Mouse (Mus musculus) thymus, postnatal 14 days (tissue): ENCODE measurements around the gene Npas3.

Source experiments
- DNase-seq: peaks from one replicate; pipeline ENCODE4 v3.0.0; 2021

The Npas3 gene

GRCm38 (mm10) chr12:53421701-53422100, 173.2 kb downstream of the Npas3 start:
- DNase-seq = no peak

GRCm38 (mm10) chr12:53423631-53424030, 175.2 kb downstream of the Npas3 start:
- no peak for DNase-seq

- no peak for DNase-seq
These were observed 177.5 kb downstream of the Npas3 start for GRCm38 (mm10) chr12:53426006-53426405.

GRCm38 (mm10) chr12:53427153-53427552, 178.7 kb downstream of the Npas3 start:
- no peak for DNase-seq

GRCm38 (mm10) chr12:53442029-53442428, 193.6 kb downstream of the Npas3 start:
- no peak for DNase-seq

- no peak for DNase-seq
These were observed 199.0 kb downstream of the Npas3 start for GRCm38 (mm10) chr12:53447469-53447868.

- DNase-seq = no peak
These were observed 199.6 kb downstream of the Npas3 start for GRCm38 (mm10) chr12:53448040-53448439.

GRCm38 (mm10) chr12:53467549-53467948, 219.1 kb downstream of the Npas3 start:
- no peak for DNase-seq

- no peak for DNase-seq
These were observed 226.0 kb downstream of the Npas3 start for GRCm38 (mm10) chr12:53474486-53474885.

- no peak for DNase-seq
These were observed 236.4 kb downstream of the Npas3 start for GRCm38 (mm10) chr12:53484924-53485323.

- DNase-seq = no peak
These were observed 247.9 kb downstream of the Npas3 start for GRCm38 (mm10) chr12:53496386-53496785.

GRCm38 (mm10) chr12:53514885-53515284, 266.4 kb downstream of the Npas3 start:
- DNase-seq = no peak

GRCm38 (mm10) chr12:53519556-53519955, 271.1 kb downstream of the Npas3 start:
- DNase-seq = no peak

- no peak for DNase-seq
These were observed 274.2 kb downstream of the Npas3 start for GRCm38 (mm10) chr12:53522631-53523030.

GRCm38 (mm10) chr12:53527046-53527445, 278.6 kb downstream of the Npas3 start:
- DNase-seq = no peak

GRCm38 (mm10) chr12:53529345-53529744, 280.9 kb downstream of the Npas3 start:
- no peak for DNase-seq

GRCm38 (mm10) chr12:53536816-53537215, 288.3 kb downstream of the Npas3 start:
- no peak for DNase-seq

- no peak for DNase-seq
These were observed 307.9 kb downstream of the Npas3 start for GRCm38 (mm10) chr12:53556359-53556758.

GRCm38 (mm10) chr12:53558259-53558658, 309.8 kb downstream of the Npas3 start:
- DNase-seq = no peak

GRCm38 (mm10) chr12:53566712-53567387, 318.4 kb downstream of the Npas3 start:
- no peak for DNase-seq

GRCm38 (mm10) chr12:53581181-53581580, 332.7 kb downstream of the Npas3 start:
- no peak for DNase-seq

- no peak for DNase-seq
These were observed 338.8 kb downstream of the Npas3 start for GRCm38 (mm10) chr12:53587249-53587648.

GRCm38 (mm10) chr12:53587691-53588504, 339.4 kb downstream of the Npas3 start:
- DNase-seq = no peak

- DNase-seq = no peak
These were observed 341.0 kb downstream of the Npas3 start for GRCm38 (mm10) chr12:53589446-53589961.
